In the genomic region with DNA sequence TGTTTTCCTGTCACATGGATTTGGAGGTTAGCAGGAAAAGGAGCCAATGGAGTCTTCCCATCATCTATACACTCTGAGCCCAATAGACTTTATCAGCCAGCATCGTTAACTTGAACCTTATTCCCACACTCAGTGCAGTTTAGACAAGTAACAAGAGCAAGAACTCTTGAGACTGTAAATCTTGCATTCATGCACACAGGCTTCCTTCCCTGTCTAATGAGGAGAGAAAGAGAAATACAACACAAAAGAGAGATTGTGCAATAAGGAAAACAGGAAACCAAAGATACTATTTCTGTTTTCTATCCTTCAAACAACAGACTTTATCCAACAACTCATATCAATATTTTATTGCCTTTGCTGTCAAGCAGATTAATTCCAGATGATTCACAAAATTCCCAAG, we compare ENCODE assay signal across 19 mouse cellular contexts.
"Had no signal": no experiment of that assay in that cellular context is flagged by ENCODE, and none has a peak within 500 bp of the region (broad histone marks: within the 10 kb centered on the region; RNA-seq: fewer than 3 reads in every experiment).

No protein-coding gene starts in this region.

- H3K27ac ChIP-seq: limb, embryonic 13.5 days; liver, embryonic 14.5 days; macrophage; neural tube, embryonic 12.5 days; stomach, embryonic 15.5 days had no signal

- H3K9me3 ChIP-seq: limb, embryonic 13.5 days; stomach, embryonic 15.5 days had no signal

- H3K27me3 ChIP-seq: limb, embryonic 13.5 days; neural tube, embryonic 12.5 days; stomach, embryonic 15.5 days had no signal

- ATAC-seq: intestine, postnatal 0 days; liver, postnatal 0 days; lung, postnatal 0 days had no signal

- H3K9ac ChIP-seq: limb, embryonic 13.5 days; liver, embryonic 14.5 days; liver, postnatal 0 days; lung, embryonic 14.5 days; neural tube, embryonic 12.5 days; stomach, embryonic 15.5 days had no signal

- DNase-seq: kidney, adult 8-10 months; kidney, postnatal 10 days; kidney, postnatal 36 days; left cerebral cortex, postnatal 4 days; liver, postnatal 0 days; lung, embryonic 14.5 days; midbrain, embryonic 14.5 days; retina, postnatal 1 day; right cerebral cortex, postnatal 25 days; spleen, adult 18-20 months; thymus, postnatal 36 days had no signal

- H3K4me3 ChIP-seq: limb, embryonic 13.5 days; neural tube, embryonic 12.5 days; stomach, embryonic 15.5 days had no signal

- H3K4me1 ChIP-seq: limb, embryonic 13.5 days; neural tube, embryonic 12.5 days; stomach, embryonic 15.5 days had no signal

- H3K4me2 ChIP-seq: limb, embryonic 13.5 days; lung, embryonic 14.5 days; midbrain, embryonic 11.5 days; neural tube, embryonic 12.5 days; stomach, embryonic 15.5 days had no signal

- H3K36me3 ChIP-seq: limb, embryonic 13.5 days; neural tube, embryonic 12.5 days; stomach, embryonic 15.5 days had no signal
